Mouse (Mus musculus) neural tube, embryonic 11.5 days (tissue): ENCODE data around the gene Vkorc1l1. TPM values are rescaled to one million over a fixed set of nuclear protein-coding genes. Genes with fewer than 3 reads are reported as not detected.
A peak's percentile ranks its signal among the peaks of the same experiment; 100 is the strongest.

ENCODE experiments used
- ATAC-seq: fragments of 200-750 bp; cut with Nextera tagmentation; 2 replicates; pipeline ENCODE4 v1.8.0; 2017; ENCODE audit warnings: moderate number of reproducible peaks, mild to moderate bottlenecking, moderate TSS enrichment, moderate library complexity; ENCODE audit not compliant: insufficient read depth, low FRiP score, low TSS enrichment
- DNase-seq: peaks from one replicate; pipeline ENCODE4 v3.0.0-alpha.2; 2015; ENCODE audit warnings: low spot score
- H3K27ac ChIP-seq: fragments of 300-500 bp; sonication (generic); 2 replicates; pipeline ENCODE4 v1.5.1; 2014; ENCODE audit warnings: low read depth, mild to moderate bottlenecking, low read length
- H3K27me3 ChIP-seq: fragments of 300-500 bp; sonication (generic); 2 replicates; pipeline ENCODE4 v1.6.1; 2014; ENCODE audit warnings: mild to moderate bottlenecking, low read length, mixed read lengths; ENCODE audit not compliant: control insufficient read depth, insufficient read depth
- H3K36me3 ChIP-seq: fragments of 300-500 bp; sonication (generic); 2 replicates; pipeline ENCODE4 v1.6.1; 2014; ENCODE audit warnings: mild to moderate bottlenecking, low read length, moderate library complexity, mixed read lengths; ENCODE audit not compliant: control insufficient read depth, insufficient read depth
- H3K4me1 ChIP-seq: fragments of 300-500 bp; sonication (generic); 2 replicates; pipeline ENCODE4 v1.6.1; 2014; ENCODE audit warnings: low read length, mixed read lengths; ENCODE audit not compliant: control insufficient read depth, insufficient read depth
- H3K4me2 ChIP-seq: fragments of 300-500 bp; sonication (generic); 2 replicates; pipeline ENCODE4 v1.6.1; 2014; ENCODE audit warnings: low read depth, mild to moderate bottlenecking, moderate library complexity
- H3K4me3 ChIP-seq: fragments of 300-500 bp; sonication (generic); 2 replicates; pipeline ENCODE4 v1.5.1; 2014; ENCODE audit warnings: low read depth, low read length
- H3K9ac ChIP-seq: fragments of 300-500 bp; sonication (generic); 2 replicates; pipeline ENCODE4 v1.6.1; 2014; ENCODE audit warnings: mild to moderate bottlenecking, low read length
- H3K9me3 ChIP-seq: fragments of 300-500 bp; sonication (generic); 2 replicates; pipeline ENCODE4 v1.6.1; 2016; ENCODE audit warnings: low read length; ENCODE audit not compliant: control insufficient read depth
- WGBS: fragments of 180-500 bp; shearing (Covaris S2); extraction: QIAGEN DNeasy Blood & Tissue Kit; methylation state at CpG from one replicate; pipeline ENCODE4 v1.1.7; 2014; 5-methylcytosine and 5-hydroxymethylcytosine counted together
- polyA plus RNA-seq: library from polyadenylated mRNA; unstranded; fragments of >200 nt; fragmentation: Nextera tagmentation; extraction: Ambion mirVana; gene quantifications from 2 replicates; pipeline ENCODE4 v1.2.1, GENCODE M21; 2014

Gene Vkorc1l1
- polyA plus RNA-seq, 1 experiment from 2014 or later = 32.2 TPM

DNA sequence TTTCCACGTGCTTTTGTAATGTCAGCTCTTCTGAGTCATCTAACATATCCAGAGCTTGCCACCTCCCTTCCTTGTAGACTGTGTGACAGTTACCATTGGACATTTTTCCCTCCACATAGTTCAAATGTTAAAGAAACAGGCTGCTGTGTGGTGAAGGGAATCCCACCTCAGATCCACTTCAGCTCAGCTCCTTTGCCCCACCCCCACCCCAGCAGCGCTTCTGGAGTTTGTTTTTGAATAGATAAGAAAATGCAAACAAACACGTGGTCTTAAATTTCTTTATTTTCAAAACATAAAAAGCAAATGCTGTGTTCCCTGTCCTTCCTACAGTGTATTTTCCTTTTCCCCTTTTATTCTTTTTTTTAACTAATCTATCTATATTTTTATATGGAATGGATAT is 38.4 kb downstream of the Vkorc1l1 start:
- Histone ChIP-seq H3K9ac (no peak overlapping the region), H3K9me3 (no peaks in the 10 kb centered on the region), H3K4me1 (no peaks in the 10 kb centered on the region), H3K36me3 (no peaks in the 10 kb centered on the region; the same call in 1 of the 2 replicates), H3K27me3 (no peaks in the 10 kb centered on the region), H3K27ac (no peak overlapping the region), H3K4me2 (no peak overlapping the region), H3K4me3 (no peak overlapping the region)
- DNase-seq (no peak), ATAC-seq (no peak)
- 81% methylated on average over 3 of the region's 3 CpGs for WGBS

DNA sequence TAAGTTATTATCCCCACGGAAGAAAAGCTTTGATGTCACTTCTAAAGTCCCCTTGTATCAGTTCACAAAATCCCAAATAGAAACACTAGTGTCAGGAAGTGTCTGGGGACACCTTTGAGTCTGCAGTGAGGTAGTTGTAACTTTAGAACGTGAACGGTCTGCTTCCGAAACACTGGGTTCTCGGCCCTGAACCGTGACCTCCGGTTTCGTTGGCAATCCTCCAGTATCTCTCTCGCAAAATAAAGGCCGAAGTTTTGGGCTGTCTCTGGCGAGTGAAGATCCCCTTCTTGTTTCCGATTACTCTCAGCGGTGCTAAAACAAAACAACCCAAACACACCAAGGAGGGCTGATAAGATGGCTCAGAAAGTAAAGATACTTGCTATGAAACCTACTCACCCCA is 47.6 kb downstream of the Vkorc1l1 start:
- H3K27ac ChIP-seq = no peak overlapping the region
- no peak overlapping the region for H3K4me2 ChIP-seq
- no peak overlapping the region for H3K4me3 ChIP-seq
- H3K36me3 ChIP-seq = no peaks in the 10 kb centered on the region
- no peaks in the 10 kb centered on the region for H3K4me1 ChIP-seq
- WGBS = 79% methylated on average over 13 of the region's 13 CpGs
- no peak for ATAC-seq
- H3K9me3 ChIP-seq = no peaks in the 10 kb centered on the region
- H3K9ac ChIP-seq = no peak overlapping the region
- H3K27me3 ChIP-seq = no peaks in the 10 kb centered on the region
- DNase-seq = no peak

DNA sequence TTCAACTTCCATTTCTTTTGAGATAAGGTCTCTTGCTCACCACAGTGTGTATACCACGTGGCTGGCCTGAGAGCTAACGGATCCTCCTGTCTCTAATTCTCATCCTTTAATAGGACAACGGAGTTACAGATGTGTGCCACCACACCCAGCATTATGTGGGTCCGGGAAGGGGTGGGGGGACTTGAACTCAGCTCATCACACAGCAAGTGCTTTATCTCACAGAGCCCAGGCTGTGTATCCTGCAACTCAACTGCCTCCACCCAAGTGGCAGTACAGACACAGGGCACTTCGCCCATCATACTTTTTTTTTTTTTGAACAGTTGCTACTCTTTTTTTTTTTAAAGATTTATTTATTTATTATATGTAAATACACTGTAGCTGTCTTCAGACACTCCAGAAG is 50.1 kb downstream of the Vkorc1l1 start:
- H3K27me3 ChIP-seq = no peaks in the 10 kb centered on the region
- H3K4me3 ChIP-seq = no peak overlapping the region
- ATAC-seq (no peak), DNase-seq (no peak)
- H3K36me3 ChIP-seq = no peaks in the 10 kb centered on the region
- H3K9me3 ChIP-seq = no peaks in the 10 kb centered on the region
- no peak overlapping the region for H3K9ac ChIP-seq
- H3K4me1 ChIP-seq = no peaks in the 10 kb centered on the region
- no peak overlapping the region for H3K4me2 ChIP-seq
- 92% methylated on average over 5 of the region's 5 CpGs for WGBS
- no peak overlapping the region for H3K27ac ChIP-seq

DNA sequence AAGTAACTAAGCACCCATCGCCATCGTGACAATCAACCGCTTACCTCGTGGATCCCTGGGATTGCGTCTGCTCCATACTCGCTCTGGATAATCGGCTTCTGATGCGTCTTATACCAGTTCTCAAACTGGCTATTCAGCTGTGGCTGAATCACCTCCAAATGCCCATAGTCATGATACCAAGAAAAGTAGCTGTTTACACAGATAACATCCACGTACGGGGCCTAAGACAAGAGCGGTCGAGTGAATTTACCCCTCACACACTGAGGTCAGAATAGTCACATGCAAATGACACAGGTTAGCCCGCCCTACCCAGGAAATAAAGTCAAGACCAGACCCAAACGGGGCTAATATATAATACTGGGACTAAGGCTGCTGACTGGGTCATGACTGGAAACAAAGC is 51.6 kb downstream of the Vkorc1l1 start:
- Histone ChIP-seq H3K9ac (no peak overlapping the region), H3K36me3 (no peaks in the 10 kb centered on the region), H3K4me2 (no peak overlapping the region), H3K4me3 (no peak overlapping the region), H3K4me1 (no peaks in the 10 kb centered on the region), H3K27me3 (no peaks in the 10 kb centered on the region), H3K27ac (no peak overlapping the region), H3K9me3 (no peaks in the 10 kb centered on the region)
- no peak for ATAC-seq
- 95% methylated on average over 14 of the region's 14 CpGs for WGBS
- DNase-seq = no peak

DNA sequence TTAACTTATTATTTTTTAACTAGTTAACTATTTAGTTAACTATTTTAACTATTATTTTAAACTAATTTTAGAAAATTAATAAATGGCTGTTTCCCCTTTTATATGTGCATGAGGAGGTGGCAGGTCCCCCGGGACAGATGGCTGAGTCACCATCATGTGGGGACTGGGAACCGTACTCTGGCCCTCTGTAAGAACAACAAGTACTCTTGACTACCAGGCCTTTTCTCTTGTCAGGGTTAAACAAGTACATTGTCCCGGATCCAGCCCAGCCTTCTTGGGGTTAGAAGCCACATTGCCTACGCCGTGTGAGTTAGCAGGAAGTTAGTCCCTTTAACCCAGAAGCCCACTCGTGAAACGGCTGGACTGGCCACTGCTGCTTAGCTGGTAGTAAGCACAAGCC is 53.2 kb downstream of the Vkorc1l1 start:
- Histone ChIP-seq H3K27ac (no peak overlapping the region), H3K36me3 (no peaks in the 10 kb centered on the region), H3K27me3 (no peaks in the 10 kb centered on the region), H3K4me2 (no peak overlapping the region), H3K9ac (no peak overlapping the region), H3K9me3 (no peaks in the 10 kb centered on the region), H3K4me1 (no peaks in the 10 kb centered on the region), H3K4me3 (no peak overlapping the region)
- ATAC-seq (no peak), DNase-seq (no peak)
- WGBS = 95% methylated on average over 7 of the region's 7 CpGs

DNA sequence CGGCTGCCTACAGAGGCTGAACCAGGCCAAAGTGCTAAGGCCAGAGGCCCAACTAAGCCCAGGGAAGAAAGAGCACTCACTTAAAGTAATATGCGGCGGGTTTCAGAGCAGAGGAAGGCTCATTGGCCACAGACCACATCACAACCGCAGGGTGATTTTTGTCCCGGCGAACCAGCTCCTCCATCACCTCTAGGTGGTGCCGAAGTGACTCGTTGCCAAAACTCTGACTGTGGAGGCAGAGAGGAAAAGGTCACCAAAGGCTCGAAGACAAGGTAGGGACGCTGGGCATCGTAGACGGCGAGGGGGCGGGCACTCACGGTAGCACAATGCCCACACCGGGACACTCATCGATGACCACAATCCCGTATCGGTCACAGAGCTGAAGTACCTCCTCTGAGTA is 55.9 kb downstream of the Vkorc1l1 start:
- Histone ChIP-seq H3K4me3 (no peak overlapping the region), H3K4me2 (no peak overlapping the region), H3K9me3 (no peaks in the 10 kb centered on the region), H3K27ac (no peak overlapping the region), H3K4me1 (no peaks in the 10 kb centered on the region), H3K36me3 (no peaks in the 10 kb centered on the region), H3K9ac (no peak overlapping the region), H3K27me3 (no peaks in the 10 kb centered on the region)
- no peak for DNase-seq
- WGBS = 73% methylated on average over 19 of the region's 19 CpGs
- no peak for ATAC-seq

DNA sequence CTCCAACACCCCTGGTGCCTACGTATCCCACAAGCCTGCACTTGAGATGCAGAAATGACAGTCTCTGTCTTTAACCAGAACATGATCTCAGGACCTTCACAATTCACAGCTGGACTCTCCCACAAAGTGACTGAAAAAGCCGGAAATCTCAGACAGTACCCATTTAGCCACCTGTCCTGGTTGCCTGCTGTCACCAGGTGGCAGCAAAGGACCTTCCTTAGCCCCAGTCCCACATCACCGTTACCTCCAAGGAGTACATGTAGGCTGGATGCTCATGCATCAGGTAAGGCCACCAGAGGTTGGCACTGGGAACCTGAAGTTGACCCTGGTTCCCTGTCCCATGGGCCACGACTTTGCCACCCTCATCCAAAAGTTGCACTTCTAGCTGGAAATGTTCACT is 57.3 kb downstream of the Vkorc1l1 start:
- H3K4me2 ChIP-seq = no peak overlapping the region
- H3K9ac ChIP-seq = no peak overlapping the region
- 34% methylated on average over 4 of the region's 4 CpGs for WGBS
- H3K36me3 ChIP-seq = no peaks in the 10 kb centered on the region
- no peak overlapping the region for H3K27ac ChIP-seq
- H3K9me3 ChIP-seq = no peaks in the 10 kb centered on the region
- H3K4me1 ChIP-seq = peaks cover 2% of the 10 kb centered on the region; the same call in 1 of the 2 replicates
- no peaks in the 10 kb centered on the region for H3K27me3 ChIP-seq
- DNase-seq (peak; percentile 67), ATAC-seq (no peak)
- H3K4me3 ChIP-seq = no peak overlapping the region

DNA sequence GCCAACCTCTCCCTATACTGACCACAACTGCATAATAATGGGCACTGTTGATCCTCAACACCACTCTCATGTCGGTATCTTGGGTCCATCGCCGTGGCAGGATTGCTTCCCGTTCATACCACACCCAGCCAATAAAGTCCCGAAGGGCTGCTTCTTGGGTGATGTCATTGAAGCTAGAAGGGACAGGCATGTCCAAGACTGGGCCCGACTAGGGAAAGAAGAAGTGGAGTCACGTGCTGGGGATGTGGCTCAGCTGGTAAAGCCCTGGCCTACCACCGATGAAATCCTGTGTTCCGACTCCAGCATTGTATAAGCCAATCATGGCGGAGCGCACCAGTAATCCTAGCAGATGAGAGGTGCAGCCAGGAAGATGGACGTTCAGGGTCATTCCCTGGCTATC is 59.0 kb downstream of the Vkorc1l1 start:
- Histone ChIP-seq H3K36me3 (no peaks in the 10 kb centered on the region), H3K4me2 (no peak overlapping the region), H3K4me3 (no peak overlapping the region), H3K27me3 (no peaks in the 10 kb centered on the region), H3K9ac (no peak overlapping the region), H3K9me3 (peaks cover 3% of the 10 kb centered on the region; the same call in 1 of the 2 replicates), H3K4me1 (peaks cover 2% of the 10 kb centered on the region; the same call in 1 of the 2 replicates), H3K27ac (no peak overlapping the region)
- no peak for DNase-seq
- WGBS = 94% methylated on average over 12 of the region's 12 CpGs
- no peak for ATAC-seq

DNA sequence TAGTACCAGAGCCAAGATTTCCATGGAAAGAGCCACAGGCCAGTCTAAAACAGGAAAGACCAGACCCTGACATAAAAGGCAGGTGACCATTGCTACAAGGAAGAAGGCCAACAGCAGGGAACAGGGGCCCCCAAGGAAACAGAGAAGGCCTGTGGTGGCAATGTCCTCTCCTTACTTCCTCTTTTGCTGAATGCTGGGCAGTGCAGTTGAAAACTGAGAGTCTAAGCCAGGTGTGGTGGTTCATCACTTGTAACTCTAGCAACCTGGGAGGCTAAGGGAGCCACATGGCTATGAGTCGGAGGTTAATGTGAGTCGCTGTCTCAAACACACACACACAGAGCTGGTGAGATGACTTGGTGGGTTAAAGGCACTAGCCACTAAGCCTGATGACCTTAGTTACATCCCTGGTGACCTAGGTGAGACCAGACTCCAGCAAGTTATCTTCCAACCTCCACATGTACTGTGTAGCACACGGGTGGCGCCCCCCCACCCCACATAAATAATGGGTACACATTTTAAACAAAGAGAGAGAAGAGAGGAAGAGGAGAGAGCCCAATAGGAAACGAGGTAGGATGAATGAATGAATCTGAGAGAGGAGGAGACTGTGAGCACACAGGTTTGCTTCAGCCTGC is 59.7 kb downstream of the Vkorc1l1 start:
- peak overlapping the region; percentile 14; the same call in 1 of the 2 replicates for H3K9ac ChIP-seq
- DNase-seq (no peak), ATAC-seq (no peak)
- H3K4me1 ChIP-seq = peaks cover 2% of the 10 kb centered on the region; the same call in 1 of the 2 replicates
- H3K9me3 ChIP-seq = peaks cover 3% of the 10 kb centered on the region; the same call in 1 of the 2 replicates
- WGBS = 62% methylated on average over 5 of the region's 5 CpGs
- H3K4me2 ChIP-seq = peak overlapping the region; percentile 81
- no peaks in the 10 kb centered on the region for H3K36me3 ChIP-seq
- H3K4me3 ChIP-seq = peak overlapping the region; percentile 56; the same call in 1 of the 2 replicates
- no peak overlapping the region for H3K27ac ChIP-seq
- no peaks in the 10 kb centered on the region for H3K27me3 ChIP-seq
